Mouse (Mus musculus) liver, postnatal 0 days (tissue): ENCODE results near the gene Ush1c.

Experiments
- CTCF ChIP-seq: sonication (generic); IDR thresholded peaks from 2 replicates; pipeline ENCODE4 v1.5.1; 2016; ENCODE audit warnings: antibody characterized with exemption, low read depth
- EP300 ChIP-seq: IDR thresholded peaks from 2 replicates; pipeline ENCODE4 v1.6.1; 2016; ENCODE audit warnings: antibody characterized with exemption, low read depth, mild to moderate bottlenecking

- TF ChIP-seq CTCF (no peak), EP300 (no peak)
Measured at GRCm38 (mm10) chr7:46218415-46218814, 19.9 kb downstream of the Ush1c start.
